Mouse (Mus musculus) thymus, postnatal 4 days (tissue): ENCODE measurements around the gene Tnp1.

Experiments
- DNase-seq: peaks from one replicate; pipeline ENCODE4 v3.0.0; 2021

Tnp1 gene

GRCm38 (mm10) chr1:73004890-73005289 lies 10.8 kb downstream of the Tnp1 start:
- DNase-seq: no peak

GRCm38 (mm10) chr1:73002637-73003036 lies 13.1 kb downstream of the Tnp1 start:
- no peak for DNase-seq

- DNase-seq: no peak
These were observed 13.7 kb downstream of the Tnp1 start for GRCm38 (mm10) chr1:73001961-73002360.

- DNase-seq: no peak
These were observed 20.8 kb downstream of the Tnp1 start for GRCm38 (mm10) chr1:72994751-72995528.

GRCm38 (mm10) chr1:72992944-72993464 lies 22.7 kb downstream of the Tnp1 start:
- DNase-seq: no peak

- DNase-seq: no peak
These were observed 23.5 kb downstream of the Tnp1 start for GRCm38 (mm10) chr1:72992209-72992608.

- DNase-seq: no peak
These were observed 26.8 kb downstream of the Tnp1 start for GRCm38 (mm10) chr1:72988904-72989303.

- no peak for DNase-seq
These were observed 29.0 kb downstream of the Tnp1 start for GRCm38 (mm10) chr1:72986715-72987114.

GRCm38 (mm10) chr1:72978956-72979355 lies 36.8 kb downstream of the Tnp1 start:
- DNase-seq: no peak

- DNase-seq: no peak
These were observed 41.5 kb downstream of the Tnp1 start for GRCm38 (mm10) chr1:72974226-72974625.

- no peak for DNase-seq
These were observed 45.2 kb downstream of the Tnp1 start for GRCm38 (mm10) chr1:72970461-72970860.

GRCm38 (mm10) chr1:72969113-72969812 lies 46.4 kb downstream of the Tnp1 start:
- DNase-seq: no peak

GRCm38 (mm10) chr1:72966423-72966822 lies 49.3 kb downstream of the Tnp1 start:
- DNase-seq: no peak
